Mouse (Mus musculus) CD8-positive naive resting alpha-beta T cell, adult 2 months (primary cell): ENCODE results near the gene Gm49416.
"Not testable (repeated sequence)": the region's sequence is repeated elsewhere in the genome, so short reads cannot be mapped to it uniquely, and the experiment has no call there.

ENCODE experiments used
- DNase-seq, 2 experiments: peaks; one replicate each; pipeline ENCODE4 v3.0.0; 2022; ENCODE audit warnings: low read depth in 2 of 2, low spot score in 2 of 2

The Gm49416 gene

GRCm38 (mm10) chr19:8888511-8889385 lies at the start of gene Gm49416, which contains the start of gene 1810009A15Rik:
Gene Gm49416 (plus strand): TSS chr19:8888926.
Gene 1810009A15Rik (plus strand): TSS chr19:8888853.
- peak; percentile 94 for DNase-seq

GRCm38 (mm10) chr19:8839103-8839907 lies 49.4 kb upstream of the Gm49416 start, which contains the start of gene Gng3:
Gene Gng3 (minus strand): TSS chr19:8839194.
- DNase-seq, result no peak

GRCm38 (mm10) chr19:8839908-8840791 lies 48.6 kb upstream of the Gm49416 start:
- peak in 1 of 2 experiments; percentile 26 for DNase-seq

GRCm38 (mm10) chr19:8841012-8841411 lies 47.7 kb upstream of the Gm49416 start:
- DNase-seq, result no peak

- no peak for DNase-seq
Observed at GRCm38 (mm10) chr19:8842961-8843360, 45.8 kb upstream of the Gm49416 start.

GRCm38 (mm10) chr19:8844371-8845129 lies 44.2 kb upstream of the Gm49416 start:
- peak; percentile 71 to 88 for DNase-seq

GRCm38 (mm10) chr19:8848356-8848755 lies 40.4 kb upstream of the Gm49416 start:
- DNase-seq, result no peak

- DNase-seq, result no peak
Observed at GRCm38 (mm10) chr19:8850402-8850901, 38.3 kb upstream of the Gm49416 start, which contains the start of gene Lrrn4cl. Gene Lrrn4cl (plus strand): TSS chr19:8850768.

GRCm38 (mm10) chr19:8851639-8852038 lies 37.1 kb upstream of the Gm49416 start:
- DNase-seq, result no peak

GRCm38 (mm10) chr19:8852236-8852928 lies 36.3 kb upstream of the Gm49416 start:
- no peak for DNase-seq

GRCm38 (mm10) chr19:8853117-8853516 lies 35.6 kb upstream of the Gm49416 start:
- no peak for DNase-seq

- no peak for DNase-seq
Observed at GRCm38 (mm10) chr19:8857689-8858088, 31.0 kb upstream of the Gm49416 start.

- peak; percentile 43 to 47 for DNase-seq
Observed at GRCm38 (mm10) chr19:8859018-8859417, 29.7 kb upstream of the Gm49416 start.

- no peak for DNase-seq
Observed at GRCm38 (mm10) chr19:8864265-8864664, 24.5 kb upstream of the Gm49416 start.

- DNase-seq, result not testable (repeated sequence)
Observed at GRCm38 (mm10) chr19:8870381-8870780, 18.3 kb upstream of the Gm49416 start.

GRCm38 (mm10) chr19:8870838-8871237 lies 17.9 kb upstream of the Gm49416 start:
- no peak for DNase-seq

- DNase-seq, result peak; percentile 89 to 95
Observed at GRCm38 (mm10) chr19:8871267-8872186, 17.2 kb upstream of the Gm49416 start, which contains the start of gene Ubxn1. Gene Ubxn1 (plus strand): TSS chr19:8871496.

- no peak for DNase-seq
Observed at GRCm38 (mm10) chr19:8872266-8872840, 16.4 kb upstream of the Gm49416 start.
